Mouse (Mus musculus) spleen, adult 2 months (tissue): ENCODE results near the gene Iqcd. TPM values are rescaled to one million over a fixed set of nuclear protein-coding genes. Genes with fewer than 3 reads are reported as not detected.

ENCODE experiments used
- DNase-seq, 2 experiments: peaks; one replicate each; pipeline versions ENCODE4 v3.0.0 to v3.0.0-alpha.2; 2012 to 2021; ENCODE audit warnings: low spot score in 2 of 2, low read depth in 1 of 2
- H3K27ac ChIP-seq: fragments of 200-500 bp; 2 replicates; pipeline ENCODE4 v1.5.1; 2012; ENCODE audit warnings: low read length, inconsistent platforms; ENCODE audit not compliant: insufficient read depth
- H3K27me3 ChIP-seq: fragments of 200-500 bp; 2 replicates; pipeline ENCODE4 v1.6.1; 2012; ENCODE audit warnings: mild to moderate bottlenecking, moderate library complexity, low read length, inconsistent platforms; ENCODE audit not compliant: control insufficient read depth, insufficient read depth
- H3K36me3 ChIP-seq: fragments of 200-500 bp; 2 replicates; pipeline ENCODE4 v1.6.1; 2012; ENCODE audit warnings: mild to moderate bottlenecking, low read length, inconsistent platforms; ENCODE audit not compliant: control insufficient read depth, insufficient read depth
- H3K4me1 ChIP-seq: fragments of 200-500 bp; 2 replicates; pipeline ENCODE4 v1.6.1; 2011; ENCODE audit warnings: inconsistent platforms; ENCODE audit not compliant: control insufficient read depth, insufficient read depth, insufficient read length
- H3K4me3 ChIP-seq: fragments of 200-500 bp; 2 replicates; pipeline ENCODE4 v1.5.1; 2011; ENCODE audit warnings: mild to moderate bottlenecking, inconsistent platforms; ENCODE audit not compliant: insufficient read depth, insufficient read length; ENCODE audit errors: extremely low read depth
- CTCF ChIP-seq: fragments of 200-500 bp; IDR thresholded peaks from 2 replicates; pipeline ENCODE4 v1.5.1; 2011; ENCODE audit warnings: mild to moderate bottlenecking, inconsistent platforms; ENCODE audit not compliant: insufficient read depth, insufficient read length, insufficient replicate concordance; ENCODE audit errors: extremely low read depth
- POLR2A ChIP-seq: fragments of 200-500 bp; IDR thresholded peaks from 2 replicates; pipeline ENCODE4 v1.6.1; 2011; ENCODE audit warnings: low read depth, low read length, inconsistent platforms
- WGBS: fragments of 180-500 bp; shearing (Covaris S2); methylation state at CpG from one replicate; pipeline ENCODE4 v1.1.7; 2018; 5-methylcytosine and 5-hydroxymethylcytosine counted together
- polyA plus RNA-seq: library from polyadenylated mRNA; depleted of rRNA; stranded (reverse); fragments of >200 nt; gene quantifications from 2 replicates; pipeline ENCODE4 v1.2.3, GENCODE M21; 2012

Gene Iqcd
- polyA plus RNA-seq, 1 experiment, result 0.40 TPM

DNA sequence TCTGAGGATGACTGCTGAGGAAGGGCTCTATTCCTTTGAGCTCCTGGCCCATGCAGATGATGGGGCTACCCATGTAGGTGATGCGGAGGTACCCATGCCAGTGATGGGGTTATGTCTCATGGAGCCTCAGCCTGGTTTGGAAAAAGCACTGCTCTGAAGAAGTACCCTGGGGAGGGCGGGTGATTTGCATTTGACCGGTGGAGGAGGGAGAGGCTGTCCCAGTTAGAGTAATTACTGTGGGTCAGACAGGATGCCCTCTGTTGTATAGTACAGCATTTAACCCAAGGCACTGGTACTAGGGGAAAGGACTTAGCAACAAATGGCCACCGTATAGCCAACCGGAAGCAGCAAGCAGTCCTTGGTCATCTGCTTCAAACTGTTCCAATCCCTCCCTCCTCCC lies 46.0 kb downstream of the Iqcd start:
- Histone ChIP-seq H3K27me3 (peaks cover 2% of the 10 kb centered on the region; the same call in 1 of the 2 replicates), H3K27ac (no peak overlapping the region)
- TF ChIP-seq POLR2A (no peak), CTCF (no peak)

GRCm38 (mm10) chr5:120635633-120636032 lies 46.8 kb downstream of the Iqcd start:
- 88% methylated on average over 5 of the region's 5 CpGs for WGBS
- Histone ChIP-seq H3K27ac (no peak overlapping the region), H3K27me3 (peaks cover 2% of the 10 kb centered on the region; the same call in 1 of the 2 replicates), H3K4me3 (no peak overlapping the region), H3K36me3 (no peaks in the 10 kb centered on the region), H3K4me1 (peaks cover 13% of the 10 kb centered on the region; the same call in 1 of the 2 replicates)
- DNase-seq, result no peak
- TF ChIP-seq CTCF (no peak), POLR2A (no peak)

More for the DNA sequence above, 46.0 kb downstream of the Iqcd start:
- Histone ChIP-seq H3K4me1 (peaks cover 17% of the 10 kb centered on the region; the same call in 1 of the 2 replicates), H3K36me3 (no peaks in the 10 kb centered on the region), H3K4me3 (no peak overlapping the region)
- 38% methylated on average over 5 of the region's 5 CpGs for WGBS
- no peak for DNase-seq

GRCm38 (mm10) chr5:120640094-120640493 lies 51.3 kb downstream of the Iqcd start:
- no peaks in the 10 kb centered on the region for H3K36me3 ChIP-seq
- H3K27me3 ChIP-seq, result no peaks in the 10 kb centered on the region
- H3K27ac ChIP-seq, result no peak overlapping the region
- TF ChIP-seq CTCF (no peak), POLR2A (no peak)
- peaks cover 9% of the 10 kb centered on the region; the same call in 1 of the 2 replicates for H3K4me1 ChIP-seq
- no peak overlapping the region for H3K4me3 ChIP-seq
- 90% methylated on average over 7 of the region's 7 CpGs for WGBS
- DNase-seq, result no peak

DNA sequence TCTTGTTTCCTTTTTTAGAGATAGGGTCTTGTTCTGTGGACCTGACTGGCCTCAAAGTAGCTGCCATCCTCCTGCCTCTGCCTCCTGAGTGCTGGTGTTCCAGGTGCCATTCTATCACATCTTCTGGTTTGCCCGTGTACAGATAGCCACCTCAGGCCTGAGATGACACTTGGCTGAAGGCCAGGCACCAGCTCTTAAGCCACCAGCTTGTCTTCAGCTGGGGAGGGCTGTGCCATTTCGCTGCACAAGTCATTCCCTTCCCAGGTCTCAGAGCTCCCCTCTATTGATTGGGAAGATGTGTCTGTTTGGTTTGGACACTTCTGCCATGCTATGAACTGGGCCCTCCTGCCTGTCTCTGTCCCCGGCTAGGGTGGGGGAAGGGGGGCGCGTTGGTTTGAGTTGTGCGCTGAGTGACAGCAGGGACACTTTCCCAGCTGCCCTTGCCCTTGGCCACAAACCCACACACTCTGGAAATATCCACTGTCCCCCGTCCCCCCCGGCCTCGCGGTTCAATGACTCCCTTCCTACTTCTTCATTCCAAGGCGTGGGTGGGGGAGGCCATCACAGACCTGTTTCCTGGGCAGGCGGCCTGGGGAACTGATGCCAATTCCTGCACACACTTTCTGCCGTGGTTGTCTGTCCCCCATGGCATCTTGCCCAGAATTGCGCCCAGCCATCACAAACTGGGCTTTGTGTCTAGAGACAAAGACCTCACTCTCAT lies 54.7 kb downstream of the Iqcd start:
- no peak for DNase-seq
- H3K27me3 ChIP-seq, result no peaks in the 10 kb centered on the region
- H3K27ac ChIP-seq, result no peak overlapping the region
- WGBS, result 14% methylated on average over 14 of the region's 14 CpGs
- H3K4me3 ChIP-seq, result no peak overlapping the region
- H3K36me3 ChIP-seq, result no peaks in the 10 kb centered on the region
- peaks cover 18% of the 10 kb centered on the region; the same call in 1 of the 2 replicates for H3K4me1 ChIP-seq
- TF ChIP-seq POLR2A (no peak), CTCF (no peak)

- no peaks in the 10 kb centered on the region for H3K27me3 ChIP-seq
- H3K27ac ChIP-seq, result no peak overlapping the region
- peaks cover 22% of the 10 kb centered on the region; the same call in 1 of the 2 replicates for H3K4me1 ChIP-seq
- H3K36me3 ChIP-seq, result no peaks in the 10 kb centered on the region
- whole genome bisulfite sequencing, result 38% methylated on average over 3 of the region's 3 CpGs
- DNase-seq, result no peak
- TF ChIP-seq CTCF (no peak), POLR2A (no peak)
- no peak overlapping the region for H3K4me3 ChIP-seq
Observed at GRCm38 (mm10) chr5:120644227-120644626, 55.4 kb downstream of the Iqcd start.

- H3K36me3 ChIP-seq, result no peaks in the 10 kb centered on the region
- DNase-seq, result no peak
- TF ChIP-seq POLR2A (no peak), CTCF (no peak)
- 49% methylated on average over 6 of the region's 6 CpGs for WGBS
- no peaks in the 10 kb centered on the region for H3K27me3 ChIP-seq
- H3K4me3 ChIP-seq, result no peak overlapping the region
- peaks cover 27% of the 10 kb centered on the region; the same call in 1 of the 2 replicates for H3K4me1 ChIP-seq
- no peak overlapping the region for H3K27ac ChIP-seq
Observed at GRCm38 (mm10) chr5:120645851-120646250, 57.0 kb downstream of the Iqcd start.

GRCm38 (mm10) chr5:120647361-120647760 lies 58.5 kb downstream of the Iqcd start:
- no peak overlapping the region for H3K4me3 ChIP-seq
- peaks cover 27% of the 10 kb centered on the region; the same call in 1 of the 2 replicates for H3K4me1 ChIP-seq
- no peaks in the 10 kb centered on the region for H3K36me3 ChIP-seq
- TF ChIP-seq POLR2A, result no peak
- TF ChIP-seq CTCF, result no peak
- DNase-seq, result no peak
- H3K27me3 ChIP-seq, result no peaks in the 10 kb centered on the region
- no peak overlapping the region for H3K27ac ChIP-seq
- 55% methylated on average over 4 of the region's 4 CpGs for WGBS
